Mouse (Mus musculus): ENCODE measurements around the gene Shbg. TPM values are rescaled to one million over a fixed set of nuclear protein-coding genes. Genes with fewer than 3 reads are reported as not detected.

The Shbg gene
- total RNA-seq, 2 experiments from 2014 or later, result not detected

Small RNA genes within 50 kb of the gene (microRNA-seq; reads per million reads assigned to microRNA genes)
- gene Mir1934 (5.4 to 7.2 reads per million in 2 experiments), gene Mir467f (0 reads per million in 2 experiments)

Other genes with a start within 250 kb of the Shbg start
- gene Chd3, start 248.5 kb downstream of the Shbg start, total RNA-seq (2021), result 10 to 100 TPM; 16.2 to 26.3 TPM
- gene Naa38, start 222.4 kb downstream of the Shbg start, total RNA-seq (2021), result 100 to 1,000 TPM; 112 to 118 TPM
- gene Cyb5d1, start 222.3 kb downstream of the Shbg start, total RNA-seq (2021), result 10 to 100 TPM; 30.2 to 32.2 TPM
- gene Tmem88, start 219.7 kb downstream of the Shbg start, total RNA-seq (2021), result 10 to 100 TPM; 10.3 to 14.3 TPM
- 10 to 100 TPM; 15.8 to 18.0 TPM for gene Kdm6b, start 204.2 kb downstream of the Shbg start, total RNA-seq (2021)
- gene Dnah2, start 68.8 kb downstream of the Shbg start, total RNA-seq (2021), result under 1 TPM; 0.10 to 0.51 TPM
- 100 to 1,000 TPM; 111 to 140 TPM for gene Efnb3, start 57.7 kb downstream of the Shbg start, total RNA-seq (2021)
- 1 to 10 TPM; 5.0 to 5.4 TPM for gene Wrap53, start 37.6 kb downstream of the Shbg start, total RNA-seq (2021)
- 10 to 100 TPM; 15.0 to 15.5 TPM for gene Trp53, start 37.5 kb downstream of the Shbg start, total RNA-seq (2021)
- 10 to 100 TPM; 15.2 to 16.4 TPM for gene Atp1b2, start 12.0 kb downstream of the Shbg start, total RNA-seq (2021)
- gene Sat2, start 4.1 kb upstream of the Shbg start, total RNA-seq (2021), result 1 to 10 TPM; 3.3 to 3.8 TPM
- gene Fxr2, start 15.1 kb upstream of the Shbg start, total RNA-seq (2021), result 10 to 100 TPM; 91.3 to 97.2 TPM
- gene Sox15, start 37.4 kb upstream of the Shbg start, total RNA-seq (2021), result not detected
- gene Mpdu1, start 44.7 kb upstream of the Shbg start, total RNA-seq (2021), result 10 to 100 TPM; 12.3 to 15.6 TPM
- 10 to 100 TPM in 1 of 2 experiments, 1 to 10 TPM in 1; 7.3 to 10.5 TPM for gene Cd68, start 48.2 kb upstream of the Shbg start, total RNA-seq (2021)
- 100 to 1,000 TPM; 185 to 188 TPM for gene Eif4a1, start 54.5 kb upstream of the Shbg start, total RNA-seq (2021)
- gene Senp3, start 64.2 kb upstream of the Shbg start, total RNA-seq (2021), result 10 to 100 TPM; 27.3 to 35.1 TPM
- gene Tnfsf13, start 67.9 kb upstream of the Shbg start, total RNA-seq (2021), result 1 to 10 TPM; 1.5 to 1.7 TPM
- 10 to 100 TPM; 16.9 to 17.1 TPM for gene Tnfsf12, start 77.9 kb upstream of the Shbg start, total RNA-seq (2021)
- gene Tnfsfm13, start 78.2 kb upstream of the Shbg start, total RNA-seq (2021), result 1 to 10 TPM; 2.5 to 4.1 TPM
- 10 to 100 TPM; 27.4 to 33.4 TPM for gene Polr2a, start 140.7 kb upstream of the Shbg start, total RNA-seq (2021)
- gene Slc35g3, start 144.1 kb upstream of the Shbg start, total RNA-seq (2021), result not detected
- gene Zbtb4, start 148.0 kb upstream of the Shbg start, total RNA-seq (2021), result 10 to 100 TPM; 41.7 to 44.7 TPM
- gene Chrnb1, start 178.0 kb upstream of the Shbg start, total RNA-seq (2021), result 1 to 10 TPM; 2.0 to 4.6 TPM
- 1 to 10 TPM; 2.6 to 3.0 TPM for gene Fgf11, start 184.0 kb upstream of the Shbg start, total RNA-seq (2021)
- gene Tmem102, start 187.7 kb upstream of the Shbg start, total RNA-seq (2021), result under 1 TPM; 0.17 to 0.49 TPM
- not detected for gene Gm39566, start 197.4 kb upstream of the Shbg start, total RNA-seq (2021)
- not detected for gene Spem2, start 200.6 kb upstream of the Shbg start, total RNA-seq (2021)
- gene Spem1, start 204.3 kb upstream of the Shbg start, total RNA-seq (2021), result not detected
- 1 to 10 TPM; 3.3 to 3.9 TPM for gene Nlgn2, start 219.9 kb upstream of the Shbg start, total RNA-seq (2021)
- 100 to 1,000 TPM; 232 to 246 TPM for gene Tmem256, start 220.6 kb upstream of the Shbg start, total RNA-seq (2021)
- gene Plscr3, start 228.5 kb upstream of the Shbg start, total RNA-seq (2021), result 10 to 100 TPM; 19.6 to 21.4 TPM
- not detected for gene Tnk1, start 240.8 kb upstream of the Shbg start, total RNA-seq (2021)

All from heart, adult 18-20 months (tissue).